Mouse (Mus musculus) cerebellum, adult 2 months (tissue): ENCODE data around the gene Bhlha15. TPM values are rescaled to one million over a fixed set of nuclear protein-coding genes. Genes with fewer than 3 reads are reported as not detected.
A peak's percentile ranks its signal among the peaks of the same experiment; 100 is the strongest.

Experiments
- DNase-seq, 2 experiments: peaks; one replicate each; pipeline ENCODE4 v3.0.0; 2021
- H3K27ac ChIP-seq: fragments of 200-500 bp; 2 replicates; pipeline ENCODE4 v1.5.1; 2012; ENCODE audit warnings: low read length, control low read depth, inconsistent platforms; ENCODE audit not compliant: insufficient read depth
- H3K27me3 ChIP-seq: fragments of 200-500 bp; 2 replicates; pipeline ENCODE4 v1.6.1; 2012; ENCODE audit warnings: inconsistent platforms, mild to moderate bottlenecking, low read length, moderate library complexity; ENCODE audit not compliant: control insufficient read depth, insufficient read depth
- H3K4me1 ChIP-seq: fragments of 200-500 bp; 2 replicates; pipeline ENCODE4 v1.6.1; 2011; ENCODE audit warnings: low read length; ENCODE audit not compliant: control insufficient read depth, insufficient read depth
- H3K4me3 ChIP-seq: fragments of 200-500 bp; replicated peaks from 2 replicates; pipeline ENCODE3; 2011; ENCODE audit warnings: mild to moderate bottlenecking, low read depth, low read length, control low read depth; ENCODE audit not compliant: insufficient read depth
- CTCF ChIP-seq: fragments of 200-500 bp; IDR thresholded peaks from 2 replicates; pipeline ENCODE4 v1.5.1; 2011; ENCODE audit warnings: low read depth, mild to moderate bottlenecking, control low read depth, low read length, moderate library complexity, borderline replicate concordance; ENCODE audit not compliant: insufficient read depth
- POLR2A ChIP-seq: fragments of 200-500 bp; IDR thresholded peaks from 2 replicates; pipeline ENCODE4 v1.6.1; 2011; ENCODE audit warnings: low read length, control low read depth, borderline replicate concordance; ENCODE audit not compliant: insufficient read depth
- WGBS: fragments of 180-500 bp; shearing (Covaris S2); methylation state at CpG from one replicate; pipeline ENCODE4 v1.1.7; 2018; 5-methylcytosine and 5-hydroxymethylcytosine counted together
- polyA plus RNA-seq: library from polyadenylated mRNA; depleted of rRNA; stranded (reverse); fragments of >200 nt; gene quantifications from 2 replicates; pipeline ENCODE4 v1.2.3, GENCODE M21; 2012

The Bhlha15 gene
- polyA plus RNA-seq, 1 experiment: 0.15 TPM

DNA sequence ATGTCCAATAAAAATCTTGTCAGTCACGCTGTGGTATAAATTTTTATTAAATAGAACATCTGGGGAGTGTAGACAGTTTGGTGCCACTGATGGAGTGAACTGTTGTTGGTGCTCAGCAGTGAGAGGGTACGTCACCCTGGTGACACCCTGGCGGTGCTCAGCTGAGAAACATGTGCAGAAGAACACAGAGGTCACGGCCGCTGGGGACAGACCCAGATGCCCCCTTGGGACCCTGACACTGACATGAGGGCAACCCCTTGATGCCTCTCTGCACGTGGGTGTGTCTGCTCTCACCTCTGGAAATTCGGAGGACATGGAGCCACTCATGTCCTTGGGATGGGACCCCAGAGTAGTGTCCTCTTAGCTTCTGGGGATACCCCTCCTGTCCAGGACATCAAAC lies 4.3 kb downstream of the Bhlha15 start:
- no peak overlapping the region for H3K4me3 ChIP-seq
- peaks cover 8% of the 10 kb centered on the region for H3K4me1 ChIP-seq
- DNase-seq: no peak
- H3K27ac ChIP-seq: no peak overlapping the region
- no peak for TF ChIP-seq CTCF
- TF ChIP-seq POLR2A: no peak
- no peaks in the 10 kb centered on the region for H3K27me3 ChIP-seq
- WGBS: 81% methylated on average over 7 of the region's 7 CpGs

DNA sequence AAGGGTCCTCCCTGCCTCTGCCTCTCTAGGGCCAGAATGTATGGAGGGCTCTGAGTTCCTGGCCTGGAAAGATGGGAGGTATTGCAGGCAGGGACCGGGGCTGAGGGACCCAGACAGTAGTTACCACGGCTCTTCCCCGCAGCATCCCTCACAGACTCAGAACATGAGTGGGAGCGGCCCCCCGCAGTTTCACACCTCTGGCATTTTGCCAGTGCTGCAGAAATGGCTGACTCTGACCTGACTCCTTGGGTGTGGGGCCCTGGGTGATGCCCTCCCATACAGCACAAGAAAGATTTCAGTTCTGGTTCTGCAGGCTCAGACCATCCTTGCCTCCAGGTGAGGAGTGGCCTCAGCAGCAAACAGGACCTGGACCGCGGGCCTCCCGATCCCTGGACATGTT lies 5.5 kb downstream of the Bhlha15 start:
- TF ChIP-seq CTCF (no peak), POLR2A (no peak)
- no peak for DNase-seq
- Histone ChIP-seq H3K4me1 (peaks cover 10% of the 10 kb centered on the region), H3K27me3 (no peaks in the 10 kb centered on the region), H3K27ac (no peak overlapping the region), H3K4me3 (no peak overlapping the region)
- 68% methylated on average over 8 of the region's 8 CpGs for WGBS

DNA sequence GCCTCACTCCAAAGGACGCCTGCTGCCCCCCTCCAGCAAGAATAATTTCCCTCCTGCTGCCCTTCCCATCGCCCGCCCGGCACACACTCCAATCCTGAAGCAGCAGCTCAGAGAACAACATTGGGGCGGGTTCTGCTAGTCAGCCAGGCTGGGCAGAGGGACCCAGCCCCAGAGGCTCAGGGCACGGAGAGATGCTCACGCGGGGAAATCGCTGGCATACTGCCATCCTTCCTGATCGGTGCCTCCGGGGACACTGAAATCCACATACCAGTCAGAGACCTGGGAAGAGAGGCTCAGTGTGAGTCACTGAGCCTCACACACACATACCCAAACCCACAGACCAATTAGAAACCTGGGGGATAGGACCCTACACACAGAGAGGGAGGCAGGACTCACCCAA lies 10.5 kb downstream of the Bhlha15 start:
- WGBS: 14% methylated on average over 11 of the region's 11 CpGs
- no peak overlapping the region for H3K4me3 ChIP-seq
- no peak for TF ChIP-seq CTCF
- TF ChIP-seq POLR2A: no peak
- H3K4me1 ChIP-seq: peaks cover 39% of the 10 kb centered on the region
- no peaks in the 10 kb centered on the region for H3K27me3 ChIP-seq
- H3K27ac ChIP-seq: no peak overlapping the region
- peak in 1 of 2 experiments; percentile 40 for DNase-seq

DNA sequence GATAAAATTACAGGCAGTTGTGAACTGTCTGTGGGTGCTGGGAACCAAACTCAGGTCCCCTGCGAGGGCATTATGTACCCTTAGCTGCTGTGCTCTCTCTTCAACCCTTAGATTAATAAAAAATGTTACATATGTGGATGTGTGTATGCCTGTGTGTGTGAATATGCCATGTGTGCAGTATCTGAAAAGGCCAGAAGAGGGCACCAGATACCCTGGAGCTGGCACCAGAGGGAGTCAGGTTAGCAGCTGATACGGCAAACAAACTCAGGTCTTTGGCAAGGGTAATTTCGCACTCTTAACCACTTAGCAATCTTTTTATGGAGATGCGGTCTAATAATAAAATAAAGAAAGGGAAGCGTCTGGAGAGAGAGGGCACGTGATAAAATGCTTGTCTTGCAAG lies 12.3 kb downstream of the Bhlha15 start:
- H3K27me3 ChIP-seq: no peaks in the 10 kb centered on the region
- 97% methylated on average over 6 of the region's 6 CpGs for WGBS
- H3K4me1 ChIP-seq: peaks cover 55% of the 10 kb centered on the region
- TF ChIP-seq POLR2A (no peak), CTCF (peak; percentile 29; the same call in 1 of the 2 replicates)
- H3K27ac ChIP-seq: no peak overlapping the region
- DNase-seq: no peak
- H3K4me3 ChIP-seq: no peak overlapping the region

DNA sequence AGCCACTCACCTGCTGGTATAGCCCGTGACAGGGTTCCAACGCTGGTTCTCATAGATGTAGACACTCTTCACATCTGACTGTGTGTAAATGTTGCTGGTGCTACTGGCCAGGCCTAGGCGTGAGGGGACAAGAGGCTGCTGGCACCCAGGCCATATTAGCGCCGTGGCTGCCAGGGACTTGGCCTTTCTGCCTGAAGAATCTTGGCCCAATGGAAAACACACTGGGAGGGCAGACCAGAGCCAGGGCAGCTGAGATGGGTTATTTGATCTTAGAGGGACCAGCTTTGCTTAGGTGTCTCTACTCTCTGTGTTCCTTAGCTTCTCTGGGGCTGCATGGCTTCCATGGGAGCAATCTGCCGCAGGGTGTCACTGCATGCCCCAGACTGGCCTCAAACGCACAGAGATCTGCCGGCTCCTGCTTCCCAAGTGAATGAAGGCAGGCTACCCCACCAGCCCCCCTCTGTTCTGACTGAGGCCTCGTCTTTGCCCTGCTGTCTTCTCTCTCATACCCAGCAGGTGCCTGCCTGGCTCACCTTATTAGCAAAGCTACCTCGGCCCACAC lies 13.4 kb downstream of the Bhlha15 start:
- 25% methylated on average over 10 of the region's 10 CpGs for WGBS
- peak; percentile 55 to 63 for DNase-seq
- H3K4me3 ChIP-seq: no peak overlapping the region
- TF ChIP-seq POLR2A: no peak
- no peak for TF ChIP-seq CTCF
- H3K27ac ChIP-seq: no peak overlapping the region
- no peaks in the 10 kb centered on the region for H3K27me3 ChIP-seq
- H3K4me1 ChIP-seq: peaks cover 57% of the 10 kb centered on the region

DNA sequence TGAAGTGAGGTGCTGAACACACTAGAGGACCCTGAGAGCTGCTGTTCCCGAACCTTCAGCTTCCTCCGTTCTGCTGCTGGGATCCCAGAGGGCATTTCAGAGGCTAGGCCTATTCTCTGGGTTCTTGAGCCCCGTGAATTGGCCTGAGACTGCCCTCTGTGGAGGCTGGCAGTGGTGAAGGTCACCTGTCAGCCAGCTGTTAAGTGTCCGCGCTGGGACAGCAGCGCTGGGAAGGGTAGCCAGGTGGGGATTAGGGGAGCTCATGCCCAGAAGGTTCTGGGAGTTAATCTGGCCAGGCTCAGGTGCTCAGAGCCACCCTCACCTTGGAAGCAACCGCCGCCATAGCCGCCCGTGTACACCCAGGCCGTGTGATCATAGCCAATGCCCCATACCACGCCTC lies 14.2 kb downstream of the Bhlha15 start:
- Histone ChIP-seq H3K4me1 (peaks cover 57% of the 10 kb centered on the region), H3K27me3 (no peaks in the 10 kb centered on the region), H3K4me3 (no peak overlapping the region), H3K27ac (0 out of 2 replicates have a peak overlapping the region, but pooled peaks have one; percentile 8)
- no peak for TF ChIP-seq POLR2A
- DNase-seq: no peak
- 57% methylated on average over 12 of the region's 12 CpGs for WGBS

DNA sequence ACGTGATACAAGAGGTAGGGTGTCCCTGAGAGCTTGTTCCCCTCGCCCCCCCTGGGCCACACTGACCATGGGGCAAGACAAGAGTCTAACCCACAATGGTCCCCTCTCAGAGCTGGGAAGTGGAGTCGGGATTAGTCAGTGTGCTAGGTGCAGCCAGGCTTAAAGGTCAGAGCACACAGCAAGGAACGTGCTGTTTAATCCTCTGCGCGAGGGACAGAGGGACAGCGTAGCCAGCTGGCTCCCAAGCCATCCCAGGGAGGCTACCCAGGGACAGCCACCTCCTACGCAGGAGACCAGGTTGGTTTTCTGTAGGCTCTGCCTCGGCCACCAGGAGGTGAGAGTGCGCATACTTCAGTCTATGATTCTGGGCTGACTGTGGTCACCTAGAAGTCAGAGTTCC lies 14.8 kb downstream of the Bhlha15 start:
- Histone ChIP-seq H3K4me3 (no peak overlapping the region), H3K27ac (no peak overlapping the region), H3K27me3 (no peaks in the 10 kb centered on the region), H3K4me1 (peaks cover 57% of the 10 kb centered on the region)
- DNase-seq: peak; percentile 52 to 58
- TF ChIP-seq POLR2A (no peak), CTCF (peak; percentile 45; the same call in 1 of the 2 replicates)
- 21% methylated on average over 10 of the region's 10 CpGs for WGBS

DNA sequence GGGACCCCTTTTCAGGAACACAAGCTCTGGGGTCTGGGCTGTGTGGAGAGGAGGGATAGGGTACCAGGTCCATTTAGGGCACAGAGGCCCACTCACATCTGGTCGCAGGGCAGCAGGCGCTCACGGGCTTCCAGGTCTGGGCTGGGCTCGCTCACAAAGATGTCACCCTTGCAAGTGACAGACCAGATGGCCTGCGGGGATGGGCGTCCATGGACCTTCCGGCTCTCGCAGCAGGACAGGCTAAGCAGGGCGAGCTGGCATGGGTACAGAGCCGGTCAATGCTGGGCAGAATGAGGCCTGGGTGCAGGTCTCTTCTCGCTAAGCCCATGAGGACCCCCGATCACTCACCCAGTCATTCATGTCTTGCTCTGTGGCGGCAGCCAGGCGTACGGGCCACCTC lies 16.0 kb downstream of the Bhlha15 start:
- 35% methylated on average over 15 of the region's 15 CpGs for WGBS

More for the DNA sequence above, 16.0 kb downstream of the Bhlha15 start:
- no peaks in the 10 kb centered on the region for H3K27me3 ChIP-seq
- peak; percentile 60 to 61 for DNase-seq
- H3K27ac ChIP-seq: no peak overlapping the region
- H3K4me3 ChIP-seq: no peak overlapping the region
- no peak for TF ChIP-seq CTCF
- TF ChIP-seq POLR2A: no peak
- peaks cover 46% of the 10 kb centered on the region for H3K4me1 ChIP-seq
